Mouse (Mus musculus) brain, embryonic 14.5 days (tissue): ENCODE results near the gene Arl13b. TPM values are rescaled to one million over a fixed set of nuclear protein-coding genes. Genes with fewer than 3 reads are reported as not detected.

ENCODE experiments used
- DNase-seq: peaks from one replicate; pipeline ENCODE4 v3.0.0-alpha.2; 2011; ENCODE audit warnings: low read depth
- CTCF ChIP-seq: fragments of 200-500 bp; IDR thresholded peaks from 2 replicates; pipeline ENCODE4 v1.5.1; 2012; ENCODE audit warnings: inconsistent platforms, mild to moderate bottlenecking, moderate library complexity, borderline replicate concordance; ENCODE audit not compliant: insufficient read depth, insufficient read length; ENCODE audit errors: extremely low read depth
- POLR2A ChIP-seq: fragments of 200-500 bp; IDR thresholded peaks from 2 replicates; pipeline ENCODE4 v1.6.1; 2012; ENCODE audit warnings: mild to moderate bottlenecking, inconsistent platforms, borderline replicate concordance; ENCODE audit not compliant: poor library complexity, insufficient read depth, insufficient read length, severe bottlenecking; ENCODE audit errors: extremely low read depth
- polyA plus RNA-seq: library from polyadenylated mRNA; depleted of rRNA; stranded (reverse); fragments of >200 nt; gene quantifications from 2 replicates; pipeline ENCODE4 v1.2.3, GENCODE M21; 2012

Arl13b gene
- polyA plus RNA-seq, 1 experiment: 12.3 TPM

- DNase-seq: no peak
- TF ChIP-seq CTCF (no peak), POLR2A (no peak)
Measured at GRCm38 (mm10) chr16:62804621-62805020, 42.2 kb downstream of the Arl13b start.

GRCm38 (mm10) chr16:62799839-62800238 is 47.0 kb downstream of the Arl13b start:
- no peak for DNase-seq
- TF ChIP-seq CTCF: no peak
- TF ChIP-seq POLR2A: no peak

- no peak for DNase-seq
- TF ChIP-seq POLR2A (no peak), CTCF (no peak)
Measured at GRCm38 (mm10) chr16:62799426-62799825, 47.4 kb downstream of the Arl13b start.

- no peak for DNase-seq
- no peak for TF ChIP-seq POLR2A
- no peak for TF ChIP-seq CTCF
Measured at GRCm38 (mm10) chr16:62798808-62799207, 48.0 kb downstream of the Arl13b start.

DNA sequence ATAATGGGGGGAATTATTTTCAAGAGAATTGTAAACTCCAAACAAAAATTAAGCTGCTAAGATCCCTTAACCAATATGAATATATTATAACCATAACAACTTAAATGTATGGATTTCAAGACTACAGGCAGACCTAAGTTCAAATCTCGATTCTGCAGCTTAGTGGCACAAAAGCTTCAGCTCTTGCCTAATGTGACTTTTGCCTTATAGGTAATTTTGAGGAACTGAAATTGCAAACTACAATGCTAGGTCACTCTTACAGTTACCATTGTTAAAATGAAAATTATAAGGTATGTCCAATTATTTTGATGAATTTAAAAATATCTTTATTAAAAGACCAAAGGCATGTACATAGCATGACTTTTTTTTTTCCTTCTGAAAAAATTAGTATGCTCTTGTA is 50.2 kb downstream of the Arl13b start:
- TF ChIP-seq POLR2A (no peak), CTCF (no peak)
- no peak for DNase-seq

DNA sequence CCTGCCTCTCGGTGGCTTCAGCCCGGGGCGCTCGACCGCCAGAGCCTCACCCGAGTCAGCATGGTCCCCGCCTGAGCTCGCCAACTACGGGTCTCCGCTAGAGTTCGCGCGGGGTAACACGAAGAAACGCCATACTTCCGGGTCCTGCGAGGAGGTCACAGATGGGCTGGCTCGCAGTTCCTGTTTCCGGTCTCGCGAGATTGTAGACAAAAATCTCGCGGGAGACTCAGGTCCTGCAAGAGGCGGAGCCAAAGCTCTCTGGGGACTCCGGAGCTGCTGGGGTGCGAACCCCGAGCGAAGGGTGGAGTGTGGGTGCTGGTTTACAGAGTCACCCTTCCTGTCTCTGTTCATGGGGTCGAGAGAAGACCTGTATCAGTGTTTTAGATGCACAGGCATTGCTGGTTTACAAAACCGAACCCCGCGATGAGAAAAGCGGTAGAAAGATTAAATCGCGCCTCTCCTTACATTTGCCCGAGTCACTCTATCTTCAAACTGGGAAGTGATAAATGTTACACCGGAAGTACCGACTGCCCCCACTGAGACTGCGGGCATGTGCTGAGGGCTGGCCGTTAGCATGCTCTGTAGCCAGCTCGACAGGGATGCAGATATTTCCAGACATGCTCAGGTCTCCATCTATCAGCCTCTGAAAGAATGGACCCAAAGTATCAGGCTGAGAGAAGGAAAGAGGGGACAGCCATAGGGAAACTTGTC is 60.1 kb downstream of the Arl13b start, which contains the start of gene Nsun3:
TSS of gene Nsun3 (minus strand) at position 198 of the 711 bp plus-strand sequence.
- peak; percentile 99 for DNase-seq
- TF ChIP-seq POLR2A (peak; percentile 77; the same call in 1 of the 2 replicates), CTCF (0 out of 2 replicates have a peak, but pooled peaks have one; percentile 0)

DNA sequence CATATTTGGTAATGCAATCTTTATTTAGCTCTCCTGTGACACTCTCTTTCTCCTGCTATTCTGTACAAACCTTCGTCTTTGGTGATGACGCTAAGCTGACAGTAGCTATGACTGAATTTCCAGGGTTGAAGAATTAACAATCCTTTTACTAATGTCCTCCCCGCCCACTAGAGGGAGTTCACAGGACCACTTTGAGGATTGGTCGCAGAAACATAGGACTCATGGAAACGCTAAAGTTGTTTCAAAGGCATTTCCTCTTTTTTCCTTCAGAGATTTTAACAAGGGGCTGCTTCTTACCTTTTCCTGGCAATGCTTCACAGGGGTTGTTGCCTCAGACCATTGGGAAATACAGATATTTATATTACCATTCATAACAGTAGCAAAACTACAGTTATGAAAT is 64.6 kb downstream of the Arl13b start:
- DNase-seq: peak; percentile 6
- TF ChIP-seq CTCF (peak; percentile 37; the same call in 1 of the 2 replicates), POLR2A (no peak)

DNA sequence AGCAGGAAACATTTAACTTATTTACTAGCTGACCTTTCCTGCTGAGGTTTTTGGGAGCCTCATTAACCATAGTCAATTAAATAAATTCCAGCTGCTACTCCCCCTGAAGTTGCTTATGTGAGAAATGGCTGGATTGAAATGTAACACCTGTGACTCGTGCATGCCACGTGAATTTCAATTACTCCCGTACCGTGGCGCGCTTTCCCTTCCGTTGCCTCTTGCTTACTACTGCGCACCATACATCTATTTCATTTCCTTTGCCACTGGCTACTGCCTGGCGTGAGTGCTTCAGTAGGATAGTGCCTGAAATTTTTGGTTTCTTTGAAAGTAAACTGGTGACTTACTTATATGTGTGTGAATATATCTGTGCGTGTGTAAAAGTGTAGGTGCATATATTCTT is 68.6 kb downstream of the Arl13b start:
- no peak for TF ChIP-seq CTCF
- TF ChIP-seq POLR2A: no peak
- DNase-seq: peak; percentile 7

DNA sequence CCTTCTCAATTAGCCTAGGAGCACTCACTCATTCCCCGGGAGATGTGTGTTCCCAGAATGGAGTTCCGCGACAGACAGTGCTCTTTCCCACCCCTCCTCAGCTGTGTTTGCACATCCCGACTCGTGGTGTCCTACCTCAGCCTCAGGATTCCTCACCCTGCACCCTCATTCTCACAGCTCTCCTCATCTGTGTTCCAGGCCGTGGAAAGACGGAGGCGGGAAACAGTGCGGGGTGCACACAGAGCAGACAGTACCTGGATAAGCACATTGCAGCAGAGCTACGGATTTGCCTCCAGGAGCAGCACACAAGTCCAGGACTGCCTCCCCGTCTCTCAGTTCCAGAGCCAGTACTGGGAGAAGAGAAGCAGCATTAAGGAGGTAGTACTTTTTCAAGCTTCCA is 70.8 kb downstream of the Arl13b start:
- no peak for DNase-seq
- no peak for TF ChIP-seq CTCF
- no peak for TF ChIP-seq POLR2A

DNA sequence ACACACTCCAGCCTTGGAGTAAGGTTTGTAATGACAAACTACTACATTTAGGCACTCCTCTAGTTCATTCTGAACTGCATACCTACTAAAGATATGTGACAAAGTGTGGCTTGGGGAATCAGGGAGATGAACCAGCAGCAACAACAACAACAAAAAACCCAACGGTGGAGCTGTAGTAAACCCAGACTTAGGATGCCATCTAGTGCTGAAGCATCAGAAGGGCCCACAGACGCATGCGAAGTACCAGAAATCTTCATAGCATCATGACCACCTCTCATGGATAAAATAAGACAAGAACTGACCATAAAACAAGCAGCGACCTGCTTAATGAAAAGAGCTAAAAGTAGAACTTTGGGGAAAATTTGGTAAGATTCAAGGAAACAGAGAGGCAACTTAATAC is 73.4 kb downstream of the Arl13b start:
- DNase-seq: peak; percentile 24
- TF ChIP-seq POLR2A (no peak), CTCF (peak; percentile 42; the same call in 1 of the 2 replicates)

DNA sequence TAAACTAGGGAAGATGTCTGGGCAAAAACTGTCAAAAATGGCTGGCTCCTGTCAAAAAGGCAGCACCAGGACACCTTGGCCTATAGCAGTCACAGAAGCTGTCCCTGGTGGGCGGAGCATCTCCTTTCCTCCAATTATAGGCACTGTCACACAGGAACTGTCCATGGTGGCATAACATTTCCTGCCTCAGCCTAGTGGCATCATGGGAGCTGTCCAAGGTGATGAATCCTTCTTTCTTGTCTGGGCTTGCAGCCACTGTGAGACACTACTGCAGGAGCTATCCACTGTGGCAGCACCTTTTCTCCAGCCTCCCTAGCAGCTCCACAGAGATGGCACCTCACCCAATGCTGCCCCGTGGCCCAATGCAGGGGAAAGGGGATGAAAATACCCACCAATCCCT is 88.5 kb downstream of the Arl13b start:
- DNase-seq: no peak
- TF ChIP-seq CTCF: no peak
- TF ChIP-seq POLR2A: no peak

DNA sequence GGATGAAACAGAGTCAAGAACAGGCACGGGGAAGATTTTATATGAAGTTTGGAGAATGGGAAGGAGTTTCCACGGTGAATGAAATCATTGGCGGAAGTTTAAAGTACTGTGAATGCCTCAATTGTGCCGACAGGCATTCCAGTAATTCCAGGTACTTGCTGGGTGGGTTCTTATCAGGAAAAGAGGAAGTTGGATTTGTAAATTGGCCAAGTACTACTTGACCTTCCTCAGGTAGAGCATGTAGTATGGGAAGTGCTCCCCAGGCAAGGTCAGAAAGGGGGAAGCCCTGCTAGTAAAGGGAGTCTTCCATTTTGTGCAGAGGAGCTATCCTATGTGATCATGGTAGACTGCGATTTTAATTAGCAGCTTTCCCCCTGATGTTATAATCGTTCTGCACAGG is 91.5 kb downstream of the Arl13b start:
- TF ChIP-seq CTCF: no peak
- no peak for TF ChIP-seq POLR2A
- no peak for DNase-seq
